Mouse (Mus musculus): ENCODE data around the gene Cat.

Cat gene

GRCm38 (mm10) chr2:103484617-103485401 lies at the start of gene Cat:
TSS of gene Cat (minus strand) at chr2:103485160.
- DNase-seq (ENCODE audit: extremely low spot score, low spot score): peak; percentile 96

GRCm38 (mm10) chr2:103525596-103525995 lies 40.6 kb upstream of the Cat start:
- DNase-seq (ENCODE audit: extremely low spot score, low spot score): no peak

GRCm38 (mm10) chr2:103516472-103516871 lies 31.5 kb upstream of the Cat start:
- DNase-seq (ENCODE audit: extremely low spot score, low spot score): no peak

- no peak for DNase-seq (ENCODE audit: extremely low spot score, low spot score)
Observed at GRCm38 (mm10) chr2:103515513-103516180, 30.7 kb upstream of the Cat start.

GRCm38 (mm10) chr2:103512066-103512795 lies 27.3 kb upstream of the Cat start:
- no peak for DNase-seq (ENCODE audit: extremely low spot score, low spot score)

- no peak for DNase-seq (ENCODE audit: extremely low spot score, low spot score)
Observed at GRCm38 (mm10) chr2:103511631-103512030, 26.7 kb upstream of the Cat start.

GRCm38 (mm10) chr2:103511042-103511441 lies 26.1 kb upstream of the Cat start:
- no peak for DNase-seq (ENCODE audit: extremely low spot score, low spot score)

GRCm38 (mm10) chr2:103507651-103508050 lies 22.7 kb upstream of the Cat start:
- no peak for DNase-seq (ENCODE audit: extremely low spot score, low spot score)

- no peak for DNase-seq (ENCODE audit: extremely low spot score, low spot score)
Observed at GRCm38 (mm10) chr2:103505956-103506355, 21.0 kb upstream of the Cat start.

GRCm38 (mm10) chr2:103504463-103504862 lies 19.5 kb upstream of the Cat start:
- no peak for DNase-seq (ENCODE audit: extremely low spot score, low spot score)

- DNase-seq (ENCODE audit: extremely low spot score, low spot score): no peak
Observed at GRCm38 (mm10) chr2:103500769-103501168, 15.8 kb upstream of the Cat start.

GRCm38 (mm10) chr2:103495633-103496418 lies 10.9 kb upstream of the Cat start:
- no peak for DNase-seq (ENCODE audit: extremely low spot score, low spot score)

- no peak for DNase-seq (ENCODE audit: extremely low spot score, low spot score)
Observed at GRCm38 (mm10) chr2:103493827-103494226, 8.9 kb upstream of the Cat start.

GRCm38 (mm10) chr2:103492526-103492925 lies 7.6 kb upstream of the Cat start:
- DNase-seq (ENCODE audit: extremely low spot score, low spot score): no peak

- no peak for DNase-seq (ENCODE audit: extremely low spot score, low spot score)
Observed at GRCm38 (mm10) chr2:103483986-103484520, 907 bp downstream of the Cat start.

GRCm38 (mm10) chr2:103483289-103483985 lies 1.5 kb downstream of the Cat start:
- DNase-seq (ENCODE audit: extremely low spot score, low spot score): no peak

- no peak for DNase-seq (ENCODE audit: extremely low spot score, low spot score)
Observed at GRCm38 (mm10) chr2:103481314-103482231, 3.4 kb downstream of the Cat start.

GRCm38 (mm10) chr2:103480871-103481270 lies 4.1 kb downstream of the Cat start:
- DNase-seq (ENCODE audit: extremely low spot score, low spot score): no peak

GRCm38 (mm10) chr2:103480240-103480639 lies 4.7 kb downstream of the Cat start:
- no peak for DNase-seq (ENCODE audit: extremely low spot score, low spot score)

All from neural tube, embryonic 10.5 days (tissue).